ENCODE assay signal across 8 mouse cellular contexts in genomic region chr14:31128826-31129219, GRCm38 (mm10). TPM values are rescaled to one million over a fixed set of nuclear protein-coding genes. Genes with fewer than 3 reads are reported as not detected.
DNase-seq lines count a peak whose midpoint lies in the region; ATAC-seq and TF ChIP-seq lines count a peak whose summit lies in the region.

Gene Smim4, minus strand, starts transcription at chr14:31128956.

- peak within 1 kb of the TSS; percentile 89 for H3K4me2 ChIP-seq in kidney, embryonic 14.5 days (replicated peaks; ENCODE audit: low read depth, low read length)
- H3K4me2 ChIP-seq in limb, embryonic 15.5 days: peak within 1 kb of the TSS; percentile 69

- H3K9me3 ChIP-seq in kidney, embryonic 14.5 days (ENCODE audit: control insufficient read depth, low read length): no peaks in the 10 kb centered on the region
- H3K9me3 ChIP-seq in limb, embryonic 15.5 days: no peaks in the 10 kb centered on the region

- peak; percentile 93 for ATAC-seq in kidney, embryonic 14.5 days (ENCODE audit: low FRiP score, low TSS enrichment)
- peak; percentile 95 for ATAC-seq in limb, embryonic 15.5 days (ENCODE audit: insufficient number of reproducible peaks, low FRiP score, low TSS enrichment, low read depth)

- H3K27ac ChIP-seq in bone marrow macrophage, adult 2 months (ENCODE audit: insufficient read depth, low read depth, low read length): peak within 1 kb of the TSS; percentile 80
- H3K27ac ChIP-seq in embryonic fibroblast, embryonic 13.5 days (ENCODE audit: insufficient read depth, low read length): peak within 1 kb of the TSS; percentile 58
- H3K27ac ChIP-seq in kidney, embryonic 14.5 days (ENCODE audit: low read depth, low read length): peak within 1 kb of the TSS; percentile 91
- H3K27ac ChIP-seq in limb, embryonic 15.5 days: peak within 1 kb of the TSS; percentile 90

- no peak for TF ChIP-seq POLR2A in bone marrow macrophage, adult 2 months (IDR thresholded peaks at IDR 0.05; ENCODE audit: borderline replicate concordance, low read depth, low read length)
- peak; percentile 83 for TF ChIP-seq POLR2A in embryonic fibroblast, embryonic 13.5 days (IDR thresholded peaks at IDR 0.05; ENCODE audit: low read depth, low read length)

- under 1% methylated on average over 33 of the region's 33 CpGs for WGBS in kidney, embryonic 14.5 days
- WGBS in limb, embryonic 15.5 days: under 1% methylated on average over 33 of the region's 33 CpGs

- H3K4me3 ChIP-seq in bone marrow macrophage, adult 2 months (ENCODE audit: insufficient read depth, low read length): peak within 1 kb of the TSS; percentile 76
- H3K4me3 ChIP-seq in embryonic fibroblast, embryonic 13.5 days (ENCODE audit: insufficient read depth, low read length): peak within 1 kb of the TSS; percentile 86
- peak within 1 kb of the TSS; percentile 71 for H3K4me3 ChIP-seq in kidney, embryonic 14.5 days (ENCODE audit: low read length)
- peak within 1 kb of the TSS; percentile 66 for H3K4me3 ChIP-seq in limb, embryonic 15.5 days

- H3K27me3 ChIP-seq in kidney, embryonic 14.5 days (ENCODE audit: control insufficient read depth, insufficient read depth, low read length): no peaks in the 10 kb centered on the region
- no peaks in the 10 kb centered on the region for H3K27me3 ChIP-seq in limb, embryonic 15.5 days

- peak within 1 kb of the TSS; percentile 72 for H3K9ac ChIP-seq in kidney, embryonic 14.5 days (ENCODE audit: low read depth, low read length)
- peak within 1 kb of the TSS; percentile 67 for H3K9ac ChIP-seq in limb, embryonic 15.5 days

- DNase-seq in A20 (ENCODE audit: low read depth, low spot score): peak; percentile 99
- DNase-seq in heart, adult 9 months (ENCODE audit: low spot score in 2 of 2): peak; percentile 97 to 98
- DNase-seq in monocyte, adult 2 months (ENCODE audit: low read depth in 1 of 2, low spot score in 2 of 2): peak; percentile 88 to 91
- peak; percentile 98 to 99 for DNase-seq in spleen, postnatal 36 days (ENCODE audit: low spot score in 2 of 2)

- TF ChIP-seq CTCF in bone marrow macrophage, adult 2 months (IDR thresholded peaks at IDR 0.05; ENCODE audit: low read depth, low read length): no peak
- TF ChIP-seq CTCF in embryonic fibroblast, embryonic 13.5 days (IDR thresholded peaks at IDR 0.05; ENCODE audit: borderline replicate concordance, insufficient read depth, low read length): peak; percentile 55; the same call in 1 of the 2 replicates

- peaks cover 36% of the 10 kb centered on the region for H3K4me1 ChIP-seq in bone marrow macrophage, adult 2 months (ENCODE audit: control insufficient read depth, insufficient read depth, low read length)
- H3K4me1 ChIP-seq in embryonic fibroblast, embryonic 13.5 days (ENCODE audit: control insufficient read depth, insufficient read depth, low read length): peaks cover 6% of the 10 kb centered on the region
- peaks cover 52% of the 10 kb centered on the region for H3K4me1 ChIP-seq in kidney, embryonic 14.5 days (ENCODE audit: control insufficient read depth, insufficient read depth, low read length)
- peaks cover 60% of the 10 kb centered on the region for H3K4me1 ChIP-seq in limb, embryonic 15.5 days

- H3K36me3 ChIP-seq in kidney, embryonic 14.5 days (ENCODE audit: control insufficient read depth, insufficient read depth, low read length): peaks cover 1% of the 10 kb centered on the region; the same call in 1 of the 2 replicates
- peaks cover 3% of the 10 kb centered on the region for H3K36me3 ChIP-seq in limb, embryonic 15.5 days

RNA-seq across cellular contexts. Expression of gene Smim4, which starts in this region (rescaled TPM):
- polyA plus RNA-seq in bone marrow macrophage, adult 2 months (2012; ENCODE audit: insufficient read depth, insufficient read length, missing spikeins): 90.6 and 95.8 TPM in 2 replicates
- 30.6 and 33.4 TPM in 2 replicates for polyA plus RNA-seq in embryonic fibroblast, embryonic 13.5 days (2011; ENCODE audit: insufficient read length, low read depth, missing spikeins)
- 98.5 and 124 TPM in 2 replicates for polyA plus RNA-seq in kidney, embryonic 14.5 days (2014; fragmentation: Nextera tagmentation; extraction: Ambion mirVana)
- polyA plus RNA-seq in limb, embryonic 15.5 days (2015; fragmentation: Nextera tagmentation; extraction: Ambion mirVana): 58.9 and 64.1 TPM in 2 replicates

Comparison
In these comparisons a context has a peak if more than half of its experiments do, and no peak if none do; other contexts are left out.
1. Peak in every context shown above with its lines: DNase-seq, ATAC-seq, H3K4me3 ChIP-seq and H3K27ac ChIP-seq.